10 mouse cellular contexts compared by ENCODE assay signal in the genomic region with DNA sequence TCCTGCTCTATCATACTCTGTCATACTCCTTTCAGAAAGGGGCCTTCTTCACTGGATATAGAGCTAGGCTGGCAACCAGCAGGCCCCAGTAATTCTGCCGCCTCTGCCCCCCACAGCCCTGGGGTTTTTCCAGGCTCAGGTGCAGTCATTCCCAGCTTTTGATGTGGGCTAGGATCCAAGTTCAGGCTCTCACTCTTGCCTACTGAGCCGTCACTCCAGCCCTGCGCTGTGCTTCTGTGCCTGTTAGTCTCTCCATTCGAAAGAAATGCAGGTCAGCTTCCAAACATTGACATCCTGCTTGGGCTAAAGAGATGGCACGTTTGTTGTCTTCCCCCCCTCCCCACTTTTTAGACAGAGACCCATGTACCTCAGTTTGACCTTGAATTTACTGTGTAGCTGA. TPM values are rescaled to one million over a fixed set of nuclear protein-coding genes. Genes with fewer than 3 reads are reported as not detected.
DNase-seq lines count a peak whose midpoint lies in the region; ATAC-seq and TF ChIP-seq lines count a peak whose summit lies in the region.
"Had no signal": no experiment of that assay in that cellular context is flagged by ENCODE, and none has a peak within 500 bp of the region (broad histone marks: within the 10 kb centered on the region; RNA-seq: fewer than 3 reads in every experiment).

No protein-coding gene starts in this region.

- peaks cover 3% of the 10 kb centered on the region for H3K27me3 ChIP-seq in megakaryocyte, embryonic 14.5 days (replicated peaks)
- H3K27me3 ChIP-seq in embryonic facial prominence, embryonic 14.5 days (replicated peaks; ENCODE audit: control insufficient read depth, insufficient read depth, low read length), result no peaks in the 10 kb centered on the region
- peaks cover 18% of the 10 kb centered on the region for H3K27me3 ChIP-seq in limb, embryonic 10.5 days (ENCODE audit: low read depth, poor library complexity, severe bottlenecking)

- intact Hi-C loops in gastrocnemius, adult 2 months (cut with DNase I), result no loop called here

- no peaks in the 10 kb centered on the region for H3K36me3 ChIP-seq in megakaryocyte, embryonic 14.5 days (replicated peaks; ENCODE audit: low read length)
- H3K36me3 ChIP-seq in embryonic facial prominence, embryonic 14.5 days (ENCODE audit: control insufficient read depth, insufficient read depth, low read length), result no peaks in the 10 kb centered on the region
- no peaks in the 10 kb centered on the region for H3K36me3 ChIP-seq in limb, embryonic 10.5 days
- H3K36me3 ChIP-seq: liver, embryonic 13.5 days had no signal

- H3K4me3 ChIP-seq in gastrocnemius, adult 2 months, result no peak overlapping the region
- peak overlapping the region; percentile 89 for H3K4me3 ChIP-seq in megakaryocyte, embryonic 14.5 days (replicated peaks)
- no peak overlapping the region for H3K4me3 ChIP-seq in embryonic facial prominence, embryonic 14.5 days (ENCODE audit: low read depth, low read length)
- H3K4me3 ChIP-seq in limb, embryonic 10.5 days, result no peak overlapping the region
- H3K4me3 ChIP-seq: liver, embryonic 13.5 days; myocyte had no signal

- H3K27ac ChIP-seq in gastrocnemius, adult 2 months, result peak overlapping the region; percentile 57
- no peak overlapping the region for H3K27ac ChIP-seq in embryonic facial prominence, embryonic 14.5 days (replicated peaks; ENCODE audit: low read depth, low read length)
- peak overlapping the region; percentile 31; the same call in 1 of the 2 replicates for H3K27ac ChIP-seq in limb, embryonic 10.5 days
- H3K27ac ChIP-seq: liver, embryonic 13.5 days had no signal

- H3K9me3 ChIP-seq in megakaryocyte, embryonic 14.5 days, result no peaks in the 10 kb centered on the region
- H3K9me3 ChIP-seq in embryonic facial prominence, embryonic 14.5 days (ENCODE audit: control insufficient read depth, low read length), result no peaks in the 10 kb centered on the region
- no peaks in the 10 kb centered on the region for H3K9me3 ChIP-seq in limb, embryonic 10.5 days (replicated peaks)
- H3K9me3 ChIP-seq: liver, embryonic 13.5 days had no signal

- peaks cover 97% of the 10 kb centered on the region for H3K4me1 ChIP-seq in megakaryocyte, embryonic 14.5 days
- peaks cover 15% of the 10 kb centered on the region for H3K4me1 ChIP-seq in embryonic facial prominence, embryonic 14.5 days (ENCODE audit: control insufficient read depth, insufficient read depth, low read length)
- peaks cover 51% of the 10 kb centered on the region for H3K4me1 ChIP-seq in limb, embryonic 10.5 days

- no peak for ATAC-seq in megakaryocyte, adult 5-6 weeks (ENCODE audit: poor library complexity, severe bottlenecking)
- ATAC-seq in embryonic facial prominence, embryonic 14.5 days (ENCODE audit: low read depth), result peak; percentile 23; the same call in 1 of the 2 replicates

- no peak overlapping the region for H3K4me2 ChIP-seq in embryonic facial prominence, embryonic 14.5 days (ENCODE audit: low read depth, low read length)

- 44% methylated on average over 5 of the region's 5 CpGs for WGBS in embryonic facial prominence, embryonic 14.5 days
- WGBS in limb, embryonic 10.5 days, result 78% methylated on average over 5 of the region's 5 CpGs

- H3K9ac ChIP-seq in embryonic facial prominence, embryonic 14.5 days (ENCODE audit: low read depth, low read length), result no peak overlapping the region
- H3K9ac ChIP-seq: liver, embryonic 13.5 days had no signal

- TF ChIP-seq CTCF in gastrocnemius, adult 2 months (IDR thresholded peaks at IDR 0.05), result no peak

- DNase-seq in gastrocnemius, adult 2 months, result no peak
- no peak for DNase-seq in gastrocnemius, postnatal 25 days
- DNase-seq in embryonic facial prominence, embryonic 14.5 days (ENCODE audit: low spot score), result no peak
- no peak for DNase-seq in limb, embryonic 10.5 days (ENCODE audit: low spot score)
- DNase-seq in layer of hippocampus, postnatal 25 days (ENCODE audit: extremely low spot score in 1 of 2, low spot score in 1 of 2), result no peak
- DNase-seq in ovary, postnatal 36 days (ENCODE audit: low spot score), result no peak

RNA-seq across cellular contexts. Expression of a gene that starts 39.2 kb away (rescaled TPM):
- 1 to 10 TPM; 4.6 to 4.7 TPM for total RNA-seq in gastrocnemius, adult 2 months (2021)
- 1 to 10 TPM; 5.5 to 7.5 TPM for total RNA-seq in gastrocnemius, postnatal 25 days (2021)
- polyA plus RNA-seq in megakaryocyte, embryonic 14.5 days (2012; ENCODE audit: insufficient read depth, low replicate concordance), result 33.6 and 49.8 TPM in 2 replicates
- 58.4 and 62.3 TPM in 2 replicates for total RNA-seq in megakaryocyte, adult 5-6 weeks (2015)
- total RNA-seq in megakaryocyte, adult 5-6 weeks (2017), result 35.4 and 38.3 TPM in 2 replicates
- 9.9 and 11.0 TPM in 2 replicates for polyA plus RNA-seq in embryonic facial prominence, embryonic 14.5 days (2014; fragmentation: Nextera tagmentation; extraction: Ambion mirVana)
- 4.5 and 6.9 TPM in 2 replicates for polyA plus RNA-seq in limb, embryonic 10.5 days (2016; fragmentation: Nextera tagmentation; extraction: Ambion mirVana)
- total RNA-seq in layer of hippocampus, postnatal 25 days (2021), result 10 to 100 TPM; 28.2 to 28.6 TPM
